Mouse (Mus musculus) embryonic facial prominence, embryonic 10.5 days (tissue): ENCODE data around the gene Larp4b. TPM values are rescaled to one million over a fixed set of nuclear protein-coding genes. Genes with fewer than 3 reads are reported as not detected.
"Not testable (repeated sequence)": the region's sequence is repeated elsewhere in the genome, so short reads cannot be mapped to it uniquely, and the experiment has no call there.

Experiments used
- DNase-seq: peaks from one replicate; pipeline ENCODE4 v3.0.0-alpha.2; 2017; ENCODE audit warnings: low spot score
- H3K27ac ChIP-seq: fragments of 300-500 bp; sonication (generic); replicated peaks from 2 replicates; pipeline ENCODE4 v1.5.1; 2016; ENCODE audit warnings: mild to moderate bottlenecking
- H3K27me3 ChIP-seq: fragments of 300-500 bp; sonication (generic); replicated peaks from 2 replicates; pipeline ENCODE4 v1.6.1; 2016; ENCODE audit warnings: low read depth, mild to moderate bottlenecking; ENCODE audit not compliant: poor library complexity, severe bottlenecking
- H3K36me3 ChIP-seq: fragments of 300-500 bp; sonication (generic); replicated peaks from 2 replicates; pipeline ENCODE4 v1.6.1; 2016; ENCODE audit warnings: mild to moderate bottlenecking, moderate library complexity
- H3K4me1 ChIP-seq: fragments of 300-500 bp; sonication (generic); 2 replicates; pipeline ENCODE4 v1.6.1; 2016
- H3K4me3 ChIP-seq: fragments of 300-500 bp; sonication (generic); 2 replicates; pipeline ENCODE4 v1.5.1; 2016; ENCODE audit warnings: mild to moderate bottlenecking, moderate library complexity
- H3K9me3 ChIP-seq: fragments of 300-500 bp; sonication (generic); 2 replicates; pipeline ENCODE4 v1.6.1; 2016; ENCODE audit warnings: mild to moderate bottlenecking
- WGBS: fragments of 180-500 bp; shearing (Covaris S2); methylation state at CpG from one replicate; pipeline ENCODE4 v1.1.7; 2016; 5-methylcytosine and 5-hydroxymethylcytosine counted together
- polyA plus RNA-seq: library from polyadenylated mRNA; unstranded; fragments of >200 nt; fragmentation: Nextera tagmentation; extraction: Ambion mirVana; gene quantifications from 2 replicates; pipeline ENCODE4 v1.2.1, GENCODE M21; 2016

The Larp4b gene
- polyA plus RNA-seq, result 34.3 TPM in 2 replicates

GRCm38 (mm10) chr13:9093316-9094155, at the start of gene Larp4b:
TSS of gene Larp4b (plus strand) at chr13:9093881.
- DNase-seq, result peak; percentile 99
- Histone ChIP-seq H3K4me1 (peaks cover 20% of the 10 kb centered on the region), H3K27ac (peak within 1 kb of the TSS; percentile 92), H3K9me3 (no peaks in the 10 kb centered on the region), H3K27me3 (no peaks in the 10 kb centered on the region), H3K36me3 (no peaks in the 10 kb centered on the region), H3K4me3 (peak within 1 kb of the TSS; percentile 100)
- under 1% methylated on average over 90 of the region's 92 CpGs for WGBS

GRCm38 (mm10) chr13:9044731-9045130, 49.0 kb upstream of the Larp4b start:
- H3K27me3 ChIP-seq, result no peaks in the 10 kb centered on the region
- H3K4me1 ChIP-seq, result no peaks in the 10 kb centered on the region
- H3K4me3 ChIP-seq, result no peak overlapping the region
- no peaks in the 10 kb centered on the region for H3K9me3 ChIP-seq
- no peak for DNase-seq
- no peaks in the 10 kb centered on the region for H3K36me3 ChIP-seq
- no peak overlapping the region for H3K27ac ChIP-seq
- 97% methylated on average over 1 of the region's 1 CpGs for WGBS

- WGBS, result 66% methylated on average over 10 of the region's 10 CpGs
- not testable (repeated sequence) for DNase-seq
Measured at GRCm38 (mm10) chr13:9052049-9052691, 41.5 kb upstream of the Larp4b start.

GRCm38 (mm10) chr13:9057277-9057676, 36.4 kb upstream of the Larp4b start:
- Histone ChIP-seq H3K36me3 (no peaks in the 10 kb centered on the region), H3K4me1 (no peaks in the 10 kb centered on the region), H3K27me3 (no peaks in the 10 kb centered on the region), H3K9me3 (no peaks in the 10 kb centered on the region), H3K4me3 (no peak overlapping the region), H3K27ac (no peak overlapping the region)
- DNase-seq, result no peak
- WGBS, result 46% methylated on average over 1 of the region's 1 CpGs

More at GRCm38 (mm10) chr13:9052049-9052691, 41.5 kb upstream of the Larp4b start:
- not testable (repeated sequence) for H3K4me1 ChIP-seq, H3K9me3 ChIP-seq, H3K27ac ChIP-seq, H3K4me3 ChIP-seq, H3K27me3 ChIP-seq, H3K36me3 ChIP-seq

GRCm38 (mm10) chr13:9058706-9059105, 35.0 kb upstream of the Larp4b start:
- WGBS, result 92% methylated on average over 4 of the region's 4 CpGs
- Histone ChIP-seq H3K4me1 (no peaks in the 10 kb centered on the region), H3K4me3 (no peak overlapping the region), H3K36me3 (no peaks in the 10 kb centered on the region), H3K9me3 (no peaks in the 10 kb centered on the region), H3K27me3 (no peaks in the 10 kb centered on the region), H3K27ac (no peak overlapping the region)
- DNase-seq, result no peak

- Histone ChIP-seq H3K27me3 (no peaks in the 10 kb centered on the region), H3K4me3 (no peak overlapping the region), H3K4me1 (peaks cover 8% of the 10 kb centered on the region; the same call in 1 of the 2 replicates), H3K27ac (no peak overlapping the region), H3K36me3 (no peaks in the 10 kb centered on the region), H3K9me3 (no peaks in the 10 kb centered on the region)
- WGBS, result 80% methylated on average over 4 of the region's 4 CpGs
- no peak for DNase-seq
Measured at GRCm38 (mm10) chr13:9061394-9061793, 32.3 kb upstream of the Larp4b start.

- no peak for DNase-seq
- no peaks in the 10 kb centered on the region for H3K36me3 ChIP-seq
- H3K4me3 ChIP-seq, result no peak overlapping the region
- no peak overlapping the region for H3K27ac ChIP-seq
- peaks cover 8% of the 10 kb centered on the region; the same call in 1 of the 2 replicates for H3K4me1 ChIP-seq
- 82% methylated on average over 2 of the region's 2 CpGs for WGBS
- H3K27me3 ChIP-seq, result no peaks in the 10 kb centered on the region
- no peaks in the 10 kb centered on the region for H3K9me3 ChIP-seq
Measured at GRCm38 (mm10) chr13:9064196-9064595, 29.5 kb upstream of the Larp4b start.

- H3K27me3 ChIP-seq, result no peaks in the 10 kb centered on the region
- H3K9me3 ChIP-seq, result no peaks in the 10 kb centered on the region
- WGBS, result 70% methylated on average over 5 of the region's 5 CpGs
- peaks cover 8% of the 10 kb centered on the region; the same call in 1 of the 2 replicates for H3K4me1 ChIP-seq
- H3K27ac ChIP-seq, result no peak overlapping the region
- no peak for DNase-seq
- H3K36me3 ChIP-seq, result no peaks in the 10 kb centered on the region
- H3K4me3 ChIP-seq, result no peak overlapping the region
Measured at GRCm38 (mm10) chr13:9066107-9066506, 27.6 kb upstream of the Larp4b start.

- Histone ChIP-seq H3K27ac (no peak overlapping the region), H3K4me3 (no peak overlapping the region), H3K27me3 (no peaks in the 10 kb centered on the region), H3K4me1 (0 out of 2 replicates have a peak, but pooled peaks cover 4% of the 10 kb centered on the region), H3K36me3 (no peaks in the 10 kb centered on the region), H3K9me3 (no peaks in the 10 kb centered on the region)
- DNase-seq, result no peak
- 73% methylated on average over 9 of the region's 9 CpGs for WGBS
Measured at GRCm38 (mm10) chr13:9071008-9071407, 22.7 kb upstream of the Larp4b start.

GRCm38 (mm10) chr13:9073818-9074217, 19.9 kb upstream of the Larp4b start:
- H3K27ac ChIP-seq, result no peak overlapping the region
- DNase-seq, result no peak
- 78% methylated on average over 4 of the region's 4 CpGs for WGBS
- H3K27me3 ChIP-seq, result no peaks in the 10 kb centered on the region
- H3K4me3 ChIP-seq, result no peak overlapping the region
- no peaks in the 10 kb centered on the region for H3K36me3 ChIP-seq
- no peaks in the 10 kb centered on the region for H3K4me1 ChIP-seq
- H3K9me3 ChIP-seq, result no peaks in the 10 kb centered on the region

GRCm38 (mm10) chr13:9075825-9076592, 17.7 kb upstream of the Larp4b start:
- no peaks in the 10 kb centered on the region for H3K27me3 ChIP-seq
- H3K4me1 ChIP-seq, result no peaks in the 10 kb centered on the region
- no peak for DNase-seq
- no peaks in the 10 kb centered on the region for H3K36me3 ChIP-seq
- no peak overlapping the region for H3K4me3 ChIP-seq
- H3K9me3 ChIP-seq, result no peaks in the 10 kb centered on the region
- 86% methylated on average over 7 of the region's 7 CpGs for WGBS
- no peak overlapping the region for H3K27ac ChIP-seq

- H3K4me1 ChIP-seq, result no peaks in the 10 kb centered on the region
- H3K27ac ChIP-seq, result no peak overlapping the region
- no peaks in the 10 kb centered on the region for H3K27me3 ChIP-seq
- no peak for DNase-seq
- WGBS, result 82% methylated on average over 14 of the region's 14 CpGs
- no peaks in the 10 kb centered on the region for H3K9me3 ChIP-seq
- no peak overlapping the region for H3K4me3 ChIP-seq
- no peaks in the 10 kb centered on the region for H3K36me3 ChIP-seq
Measured at GRCm38 (mm10) chr13:9082128-9082883, 11.4 kb upstream of the Larp4b start.
